Mouse (Mus musculus) brain, embryonic 14.5 days (tissue): Measurements from ENCODE around the gene Bcas3. TPM values are rescaled to one million over a fixed set of nuclear protein-coding genes. Genes with fewer than 3 reads are reported as not detected.
A peak's percentile ranks its signal among the peaks of the same experiment; 100 is the strongest.

Source experiments
- DNase-seq: peaks from one replicate; pipeline ENCODE4 v3.0.0-alpha.2; 2011; ENCODE audit warnings: low read depth
- CTCF ChIP-seq: fragments of 200-500 bp; IDR thresholded peaks from 2 replicates; pipeline ENCODE4 v1.5.1; 2012; ENCODE audit warnings: inconsistent platforms, mild to moderate bottlenecking, moderate library complexity, borderline replicate concordance; ENCODE audit not compliant: insufficient read depth, insufficient read length; ENCODE audit errors: extremely low read depth
- POLR2A ChIP-seq: fragments of 200-500 bp; IDR thresholded peaks from 2 replicates; pipeline ENCODE4 v1.6.1; 2012; ENCODE audit warnings: mild to moderate bottlenecking, inconsistent platforms, borderline replicate concordance; ENCODE audit not compliant: poor library complexity, insufficient read depth, insufficient read length, severe bottlenecking; ENCODE audit errors: extremely low read depth
- polyA plus RNA-seq: library from polyadenylated mRNA; depleted of rRNA; stranded (reverse); fragments of >200 nt; gene quantifications from 2 replicates; pipeline ENCODE4 v1.2.3, GENCODE M21; 2012

Gene Bcas3
- polyA plus RNA-seq, 1 experiment: 26.2 TPM

- no peak for DNase-seq
- no peak for TF ChIP-seq POLR2A
- no peak for TF ChIP-seq CTCF
Measured at GRCm38 (mm10) chr11:85529531-85530285, 176.7 kb downstream of the Bcas3 start.

GRCm38 (mm10) chr11:85540989-85541388, 188.0 kb downstream of the Bcas3 start:
- DNase-seq: no peak
- TF ChIP-seq CTCF (no peak), POLR2A (no peak)

- TF ChIP-seq POLR2A (no peak), CTCF (no peak)
Measured at GRCm38 (mm10) chr11:85543311-85543710, 190.3 kb downstream of the Bcas3 start.

GRCm38 (mm10) chr11:85545602-85546001, 192.6 kb downstream of the Bcas3 start:
- TF ChIP-seq CTCF: no peak
- TF ChIP-seq POLR2A: no peak
- no peak for DNase-seq

More at GRCm38 (mm10) chr11:85543311-85543710, 190.3 kb downstream of the Bcas3 start:
- DNase-seq: no peak

GRCm38 (mm10) chr11:85547966-85548365, 195.0 kb downstream of the Bcas3 start:
- DNase-seq: no peak
- TF ChIP-seq CTCF: no peak
- TF ChIP-seq POLR2A: no peak

DNA sequence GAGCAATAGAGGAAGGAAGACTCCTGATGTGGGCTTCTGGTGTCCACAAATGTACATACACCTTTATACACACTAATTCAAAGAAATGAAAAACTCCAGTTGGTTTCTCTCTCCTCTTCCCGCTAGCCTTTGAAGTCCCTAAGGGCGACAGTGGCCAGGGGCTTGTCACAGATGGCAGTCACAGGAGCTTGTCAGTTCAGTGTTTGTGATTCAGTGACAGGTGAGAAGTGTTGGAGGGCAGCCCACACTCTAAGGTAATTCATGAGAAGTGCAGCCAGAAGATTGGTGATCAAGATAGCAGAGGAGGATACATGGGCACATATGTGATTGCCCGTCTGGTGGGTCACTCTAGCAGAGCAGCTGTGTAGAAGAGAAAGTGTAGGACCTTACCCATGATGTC, 196.7 kb downstream of the Bcas3 start:
- no peak for TF ChIP-seq POLR2A
- peak; percentile 20 for DNase-seq

GRCm38 (mm10) chr11:85555066-85555465, 202.1 kb downstream of the Bcas3 start:
- DNase-seq: no peak
- no peak for TF ChIP-seq POLR2A
- TF ChIP-seq CTCF: no peak

DNA sequence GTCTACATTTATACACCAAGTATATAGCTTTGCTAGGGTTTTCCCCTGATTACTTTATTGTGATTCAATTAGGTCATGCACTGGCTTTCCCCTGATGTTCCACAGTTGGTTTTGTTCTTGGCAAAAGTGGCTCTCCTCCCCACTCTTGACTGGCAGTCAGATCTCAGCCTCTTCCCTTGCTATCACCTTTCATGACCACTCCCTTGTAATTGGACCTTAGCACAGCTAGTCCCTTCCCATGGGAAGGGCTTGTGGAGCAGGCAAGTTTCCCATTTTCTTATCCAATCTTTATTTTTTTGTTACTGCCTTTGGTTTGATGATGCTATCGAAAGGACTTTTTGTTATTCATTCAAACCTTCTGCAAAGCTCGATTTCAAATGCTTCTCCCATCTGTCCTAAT, 202.8 kb downstream of the Bcas3 start:
- no peak for TF ChIP-seq POLR2A
- TF ChIP-seq CTCF: no peak
- no peak for DNase-seq

DNA sequence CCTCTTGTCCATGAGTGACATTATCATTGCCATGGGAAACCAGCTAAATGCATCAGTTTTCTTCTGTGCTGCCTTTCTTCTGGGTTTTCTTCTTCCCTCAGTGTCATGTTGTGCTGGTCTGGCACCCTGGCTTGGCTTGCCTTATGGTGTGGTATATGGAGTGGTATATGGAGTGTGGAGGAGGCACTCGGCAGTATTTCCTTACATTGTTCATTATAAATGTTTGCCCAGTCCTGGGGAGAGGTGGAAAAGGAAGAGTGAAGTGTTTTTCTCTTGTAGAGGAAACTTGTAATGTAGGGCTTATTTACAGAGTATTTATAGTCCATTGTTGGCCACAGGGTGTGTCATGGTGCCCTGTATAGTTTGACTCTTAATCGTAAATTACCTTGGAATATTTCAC, 212.1 kb downstream of the Bcas3 start:
- DNase-seq: no peak
- TF ChIP-seq CTCF (no peak), POLR2A (no peak)

DNA sequence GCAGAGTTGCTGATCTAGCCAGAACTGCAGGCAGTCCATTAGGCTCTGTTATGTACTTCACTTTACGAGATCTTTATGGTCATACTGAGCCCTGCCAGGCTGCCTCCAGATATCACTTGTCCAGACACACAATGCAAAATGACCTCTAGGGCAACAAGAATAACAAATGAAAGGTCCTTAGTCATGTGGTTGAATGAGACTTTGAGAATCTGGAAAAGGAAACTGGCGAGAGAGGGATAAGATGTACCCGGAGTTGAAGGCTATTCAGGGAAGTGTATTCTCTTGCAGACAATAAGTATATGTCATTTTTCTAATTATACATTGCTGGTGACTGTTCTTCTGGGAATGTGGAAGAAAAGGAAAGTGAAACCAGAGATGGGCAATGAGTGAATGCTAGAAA, 218.1 kb downstream of the Bcas3 start:
- TF ChIP-seq CTCF (no peak), POLR2A (no peak)
- DNase-seq: no peak

GRCm38 (mm10) chr11:85571936-85572335, 219.0 kb downstream of the Bcas3 start:
- DNase-seq: peak; percentile 49

DNA sequence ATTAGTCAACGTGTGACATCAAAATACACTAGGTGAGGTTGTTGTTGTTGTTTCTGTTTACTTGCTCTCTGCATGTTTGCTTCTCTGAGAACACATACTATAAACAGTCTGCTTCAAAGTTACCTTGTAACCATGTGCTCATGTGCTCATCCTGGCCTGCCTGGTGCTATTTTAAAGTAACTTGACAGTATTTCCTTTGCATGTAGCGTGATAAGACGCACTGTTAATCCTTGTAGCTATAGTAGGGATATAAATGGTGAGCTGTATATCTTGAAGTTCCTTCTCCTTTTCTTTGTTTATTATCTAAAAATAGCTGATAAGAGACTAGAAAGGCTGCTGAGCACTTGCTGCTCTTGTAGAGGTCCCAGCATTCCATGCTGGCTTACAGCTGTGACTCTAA, 219.6 kb downstream of the Bcas3 start:
- DNase-seq: no peak
- no peak for TF ChIP-seq POLR2A
- TF ChIP-seq CTCF: no peak

More at GRCm38 (mm10) chr11:85571936-85572335, 219.0 kb downstream of the Bcas3 start:
- TF ChIP-seq POLR2A (no peak), CTCF (no peak)
